Mouse (Mus musculus): Measurements from ENCODE around the gene Olfr912. TPM values are rescaled to one million over a fixed set of nuclear protein-coding genes. Genes with fewer than 3 reads are reported as not detected.

The Olfr912 gene
- polyA plus RNA-seq, 2 experiments = not detected

DNA sequence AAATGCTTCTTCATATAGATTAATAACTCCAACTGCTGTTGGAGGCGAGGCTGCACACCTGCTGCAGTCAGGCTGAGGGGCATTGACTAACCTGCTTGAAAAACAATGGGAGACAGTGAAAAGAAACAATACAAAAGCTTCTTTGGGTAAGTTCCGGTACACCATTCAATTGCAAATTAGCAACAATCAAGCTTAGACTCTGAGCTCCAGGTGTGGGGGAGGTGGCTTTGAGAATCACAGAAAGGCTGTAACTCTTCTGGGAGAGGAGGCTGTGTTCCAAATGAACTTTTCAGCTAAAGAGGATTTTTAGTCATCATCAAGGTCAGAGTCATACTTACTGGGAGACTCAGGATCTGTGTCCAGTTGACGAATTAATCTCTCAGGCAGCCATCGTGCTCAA, 52.4 kb downstream of the Olfr912 start:
- TF ChIP-seq POLR2A (IDR thresholded peaks at IDR 0.05; ENCODE audit: borderline replicate concordance, extremely low read depth, insufficient read depth, insufficient read length) = no peak
- no peak for ATAC-seq (ENCODE audit: low FRiP score, low read depth)
- Histone ChIP-seq H3K36me3 (ENCODE audit: control insufficient read depth, insufficient read depth, low read length) (no peaks in the 10 kb centered on the region), H3K4me3 (replicated peaks; ENCODE audit: low read length) (no peak overlapping the region), H3K27me3 (ENCODE audit: control insufficient read depth, insufficient read depth, low read length) (no peaks in the 10 kb centered on the region), H3K9me3 (ENCODE audit: control insufficient read depth, low read length) (no peaks in the 10 kb centered on the region), H3K9ac (ENCODE audit: low read depth, low read length, severe bottlenecking) (no peak overlapping the region), H3K4me1 (ENCODE audit: control insufficient read depth, insufficient read depth, low read length) (no peaks in the 10 kb centered on the region), H3K27ac (replicated peaks; ENCODE audit: low read depth, low read length) (no peak overlapping the region), H3K4me2 (replicated peaks; ENCODE audit: low read depth, low read length, severe bottlenecking) (no peak overlapping the region)
- no peak for DNase-seq (ENCODE audit: low spot score)
- 84% methylated on average over 4 of the region's 4 CpGs for WGBS

Other genes with a start within 250 kb of the Olfr912 start
- gene Olfr898, start 231.8 kb upstream of the Olfr912 start, polyA plus RNA-seq (2012; rRNA removed) = not detected in 2 replicates
- gene Olfr898, start 231.8 kb upstream of the Olfr912 start, polyA plus RNA-seq (2014; fragmentation: Nextera tagmentation; extraction: Ambion mirVana) = not detected in 2 replicates
- not detected in 2 replicates for gene Olfr250, start 213.3 kb upstream of the Olfr912 start, polyA plus RNA-seq (2012; rRNA removed)
- not detected in 2 replicates for gene Olfr250, start 213.3 kb upstream of the Olfr912 start, polyA plus RNA-seq (2014; fragmentation: Nextera tagmentation; extraction: Ambion mirVana)
- not detected in 2 replicates for gene Olfr251, start 203.1 kb upstream of the Olfr912 start, polyA plus RNA-seq (2012; rRNA removed)
- not detected in 2 replicates for gene Olfr251, start 203.1 kb upstream of the Olfr912 start, polyA plus RNA-seq (2014; fragmentation: Nextera tagmentation; extraction: Ambion mirVana)
- not detected in 2 replicates for gene Olfr147, start 178.5 kb upstream of the Olfr912 start, polyA plus RNA-seq (2012; rRNA removed)
- gene Olfr147, start 178.5 kb upstream of the Olfr912 start, polyA plus RNA-seq (2014; fragmentation: Nextera tagmentation; extraction: Ambion mirVana) = not detected in 2 replicates
- gene Olfr901, start 150.7 kb upstream of the Olfr912 start, polyA plus RNA-seq (2012; rRNA removed) = not detected in 2 replicates
- gene Olfr901, start 150.7 kb upstream of the Olfr912 start, polyA plus RNA-seq (2014; fragmentation: Nextera tagmentation; extraction: Ambion mirVana) = not detected in 2 replicates
- gene Olfr902, start 132.5 kb upstream of the Olfr912 start, polyA plus RNA-seq (2012; rRNA removed) = not detected in 2 replicates
- gene Olfr902, start 132.5 kb upstream of the Olfr912 start, polyA plus RNA-seq (2014; fragmentation: Nextera tagmentation; extraction: Ambion mirVana) = not detected in 2 replicates
- not detected in 2 replicates for gene Olfr904, start 117.0 kb upstream of the Olfr912 start, polyA plus RNA-seq (2012; rRNA removed)
- not detected in 2 replicates for gene Olfr904, start 117.0 kb upstream of the Olfr912 start, polyA plus RNA-seq (2014; fragmentation: Nextera tagmentation; extraction: Ambion mirVana)
- not detected in 2 replicates for gene Olfr905, start 109.1 kb upstream of the Olfr912 start, polyA plus RNA-seq (2012; rRNA removed)
- not detected in 2 replicates for gene Olfr905, start 109.1 kb upstream of the Olfr912 start, polyA plus RNA-seq (2014; fragmentation: Nextera tagmentation; extraction: Ambion mirVana)
- not detected in 2 replicates for gene Olfr906, start 93.1 kb upstream of the Olfr912 start, polyA plus RNA-seq (2012; rRNA removed)
- gene Olfr906, start 93.1 kb upstream of the Olfr912 start, polyA plus RNA-seq (2014; fragmentation: Nextera tagmentation; extraction: Ambion mirVana) = not detected in 2 replicates
- not detected in 2 replicates for gene Olfr907, start 84.4 kb upstream of the Olfr912 start, polyA plus RNA-seq (2012; rRNA removed)
- not detected in 2 replicates for gene Olfr907, start 84.4 kb upstream of the Olfr912 start, polyA plus RNA-seq (2014; fragmentation: Nextera tagmentation; extraction: Ambion mirVana)
- not detected in 2 replicates for gene Olfr911-ps1, start 58.6 kb upstream of the Olfr912 start, polyA plus RNA-seq (2012; rRNA removed)
- gene Olfr911-ps1, start 58.6 kb upstream of the Olfr912 start, polyA plus RNA-seq (2014; fragmentation: Nextera tagmentation; extraction: Ambion mirVana) = not detected in 2 replicates
- gene Olfr910, start 42.3 kb upstream of the Olfr912 start, polyA plus RNA-seq (2012; rRNA removed) = not detected in 2 replicates
- not detected in 2 replicates for gene Olfr910, start 42.3 kb upstream of the Olfr912 start, polyA plus RNA-seq (2014; fragmentation: Nextera tagmentation; extraction: Ambion mirVana)
- not detected in 2 replicates for gene Olfr913, start 12.6 kb downstream of the Olfr912 start, polyA plus RNA-seq (2012; rRNA removed)
- not detected in 2 replicates for gene Olfr913, start 12.6 kb downstream of the Olfr912 start, polyA plus RNA-seq (2014; fragmentation: Nextera tagmentation; extraction: Ambion mirVana)
- gene Olfr914, start 24.9 kb downstream of the Olfr912 start, polyA plus RNA-seq (2012; rRNA removed) = not detected in 2 replicates
- gene Olfr914, start 24.9 kb downstream of the Olfr912 start, polyA plus RNA-seq (2014; fragmentation: Nextera tagmentation; extraction: Ambion mirVana) = not detected in 2 replicates
- gene Olfr916, start 79.7 kb downstream of the Olfr912 start, polyA plus RNA-seq (2012; rRNA removed) = not detected in 2 replicates
- not detected in 2 replicates for gene Olfr916, start 79.7 kb downstream of the Olfr912 start, polyA plus RNA-seq (2014; fragmentation: Nextera tagmentation; extraction: Ambion mirVana)
- gene Olfr917, start 85.7 kb downstream of the Olfr912 start, polyA plus RNA-seq (2012; rRNA removed) = not detected in 2 replicates
- not detected in 2 replicates for gene Olfr917, start 85.7 kb downstream of the Olfr912 start, polyA plus RNA-seq (2014; fragmentation: Nextera tagmentation; extraction: Ambion mirVana)
- gene Olfr918, start 94.4 kb downstream of the Olfr912 start, polyA plus RNA-seq (2012; rRNA removed) = not detected in 2 replicates
- gene Olfr918, start 94.4 kb downstream of the Olfr912 start, polyA plus RNA-seq (2014; fragmentation: Nextera tagmentation; extraction: Ambion mirVana) = not detected in 2 replicates
- not detected in 2 replicates for gene Olfr919, start 123.5 kb downstream of the Olfr912 start, polyA plus RNA-seq (2012; rRNA removed)
- gene Olfr919, start 123.5 kb downstream of the Olfr912 start, polyA plus RNA-seq (2014; fragmentation: Nextera tagmentation; extraction: Ambion mirVana) = not detected in 2 replicates
- 19.1 and 20.6 TPM in 2 replicates for gene Vwa5a, start 138.1 kb downstream of the Olfr912 start, polyA plus RNA-seq (2012; rRNA removed)
- gene Vwa5a, start 138.1 kb downstream of the Olfr912 start, polyA plus RNA-seq (2014; fragmentation: Nextera tagmentation; extraction: Ambion mirVana) = 26.2 and 28.6 TPM in 2 replicates
- gene Olfr920, start 172.1 kb downstream of the Olfr912 start, polyA plus RNA-seq (2012; rRNA removed) = 0.09 and 0.10 TPM in 2 replicates
- 0.03 and 0.07 TPM in 2 replicates for gene Olfr920, start 172.1 kb downstream of the Olfr912 start, polyA plus RNA-seq (2014; fragmentation: Nextera tagmentation; extraction: Ambion mirVana)
- 0.09 TPM in 1 of 2 replicates, not detected in the other for gene Olfr921, start 192.9 kb downstream of the Olfr912 start, polyA plus RNA-seq (2012; rRNA removed)
- not detected in 2 replicates for gene Olfr921, start 192.9 kb downstream of the Olfr912 start, polyA plus RNA-seq (2014; fragmentation: Nextera tagmentation; extraction: Ambion mirVana)
- not detected in 2 replicates for gene Olfr922, start 234.4 kb downstream of the Olfr912 start, polyA plus RNA-seq (2012; rRNA removed)
- not detected in 2 replicates for gene Olfr922, start 234.4 kb downstream of the Olfr912 start, polyA plus RNA-seq (2014; fragmentation: Nextera tagmentation; extraction: Ambion mirVana)
- gene Olfr923, start 246.4 kb downstream of the Olfr912 start, polyA plus RNA-seq (2012; rRNA removed) = not detected in 2 replicates
- not detected in 2 replicates for gene Olfr923, start 246.4 kb downstream of the Olfr912 start, polyA plus RNA-seq (2014; fragmentation: Nextera tagmentation; extraction: Ambion mirVana)

Data from limb, embryonic 14.5 days (tissue).